Mouse (Mus musculus) WW6 (cell line): ENCODE measurements at regions not wholly inside any gene's neighbourhood (a gene's known extent, or its start where the extent isn't known, plus 50 kb on each side); places are given as distances from the start of the nearest gene placed in this dataset.

Experiments
- DNase-seq: peaks from one replicate; pipeline ENCODE4 v3.0.0-alpha.2; 2013; ENCODE audit warnings: low read depth, low spot score

- no peak for DNase-seq
Measured at GRCm38 (mm10) chr8:78877423-78877822, 56.5 kb upstream of the Lsm6 start.

GRCm38 (mm10) chr8:78889708-78890107 is 68.8 kb upstream of the Lsm6 start:
- no peak for DNase-seq

GRCm38 (mm10) chr8:78890571-78890970 is 69.6 kb upstream of the Lsm6 start:
- no peak for DNase-seq

- peak; percentile 76 for DNase-seq
Measured at GRCm38 (mm10) chr8:78899887-78900286, 78.9 kb upstream of the Lsm6 start.

- DNase-seq = no peak
Measured at GRCm38 (mm10) chr8:78903034-78903433, 82.1 kb upstream of the Lsm6 start.

- no peak for DNase-seq
Measured at GRCm38 (mm10) chr8:78907918-78908317, 87.0 kb upstream of the Lsm6 start.

GRCm38 (mm10) chr8:78911288-78911873 is 90.4 kb upstream of the Lsm6 start:
- no peak for DNase-seq

- no peak for DNase-seq
Measured at GRCm38 (mm10) chr8:78912470-78912869, 91.5 kb upstream of the Lsm6 start.

GRCm38 (mm10) chr8:78913823-78914222 is 92.9 kb upstream of the Lsm6 start:
- DNase-seq = no peak

- no peak for DNase-seq
Measured at GRCm38 (mm10) chr8:78930610-78931397, 97.4 kb upstream of the Zfp827 start.

- DNase-seq = no peak
Measured at GRCm38 (mm10) chr8:78932069-78932468, 96.2 kb upstream of the Zfp827 start.

GRCm38 (mm10) chr8:78940049-78940448 is 88.2 kb upstream of the Zfp827 start:
- no peak for DNase-seq

GRCm38 (mm10) chr8:78941558-78941957 is 86.7 kb upstream of the Zfp827 start:
- DNase-seq = no peak

GRCm38 (mm10) chr8:78944367-78944766 is 83.9 kb upstream of the Zfp827 start:
- no peak for DNase-seq

GRCm38 (mm10) chr8:78945607-78946006 is 82.6 kb upstream of the Zfp827 start:
- no peak for DNase-seq

- DNase-seq = no peak
Measured at GRCm38 (mm10) chr8:78946085-78946484, 82.2 kb upstream of the Zfp827 start.

- no peak for DNase-seq
Measured at GRCm38 (mm10) chr8:78975034-78975433, 53.2 kb upstream of the Zfp827 start.
